Mouse (Mus musculus) macrophage (primary cell): ENCODE results near the gene Crybg2. TPM values are rescaled to one million over a fixed set of nuclear protein-coding genes. Genes with fewer than 3 reads are reported as not detected.

Experiments used
- H3K27ac ChIP-seq: fragments of 350-480 bp; formaldehyde crosslinking; 2 replicates; pipeline ENCODE4 v1.9.0; 2021
- H3K36me3 ChIP-seq: fragments of 350-480 bp; formaldehyde crosslinking; 2 replicates; pipeline ENCODE4 v1.9.0; 2021; ENCODE audit errors: inconsistent target
- H3K4me3 ChIP-seq: fragments of 350-480 bp; formaldehyde crosslinking; 2 replicates; pipeline ENCODE4 v1.9.0; 2021; ENCODE audit errors: inconsistent target
- H3K79me2 ChIP-seq: fragments of 350-480 bp; formaldehyde crosslinking; 2 replicates; pipeline ENCODE4 v1.9.0; 2021; ENCODE audit errors: inconsistent target
- WGBS: methylation state at CpG from one replicate; pipeline ENCODE4 v1.1.7; 2026; ENCODE audit warnings: inconsistent platforms; ENCODE audit not compliant: missing documents; 5-methylcytosine and 5-hydroxymethylcytosine counted together
- polyA plus RNA-seq: library from polyadenylated mRNA; stranded (reverse); fragments of 250-400 nt; gene quantifications from 3 replicates; pipeline ENCODE4 v1.2.4, GENCODE M21; 2018; ENCODE audit warnings: inconsistent platforms

Crybg2 gene
- polyA plus RNA-seq, 1 experiment from 2014 or later: not detected

DNA sequence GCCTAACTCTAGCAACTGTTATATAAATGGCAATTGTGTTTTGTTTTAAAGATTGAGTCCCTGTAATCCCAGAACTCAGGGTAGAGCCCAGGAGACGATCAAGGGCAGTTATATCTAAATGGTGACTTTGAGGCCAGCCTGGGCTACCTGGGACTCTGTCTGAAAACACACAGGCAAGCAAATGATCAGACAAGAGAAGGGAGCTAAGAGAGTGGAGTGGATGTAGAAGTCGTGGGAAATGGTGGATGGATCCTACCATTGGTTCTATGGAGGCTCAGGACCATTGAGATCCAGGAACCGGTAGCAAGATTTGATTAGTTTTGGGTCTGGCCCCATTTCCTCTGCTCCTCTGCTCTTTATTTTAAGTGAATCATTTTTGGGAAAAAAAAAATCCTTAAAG, 35.5 kb downstream of the Crybg2 start:
- H3K27ac ChIP-seq: peak overlapping the region; percentile 95
- WGBS: 88% methylated on average over 3 of the region's 3 CpGs
- H3K79me2 ChIP-seq: peaks cover 25% of the 10 kb centered on the region
- H3K36me3 ChIP-seq: no peaks in the 10 kb centered on the region; the same call in 1 of the 2 replicates
- no peak overlapping the region for H3K4me3 ChIP-seq

DNA sequence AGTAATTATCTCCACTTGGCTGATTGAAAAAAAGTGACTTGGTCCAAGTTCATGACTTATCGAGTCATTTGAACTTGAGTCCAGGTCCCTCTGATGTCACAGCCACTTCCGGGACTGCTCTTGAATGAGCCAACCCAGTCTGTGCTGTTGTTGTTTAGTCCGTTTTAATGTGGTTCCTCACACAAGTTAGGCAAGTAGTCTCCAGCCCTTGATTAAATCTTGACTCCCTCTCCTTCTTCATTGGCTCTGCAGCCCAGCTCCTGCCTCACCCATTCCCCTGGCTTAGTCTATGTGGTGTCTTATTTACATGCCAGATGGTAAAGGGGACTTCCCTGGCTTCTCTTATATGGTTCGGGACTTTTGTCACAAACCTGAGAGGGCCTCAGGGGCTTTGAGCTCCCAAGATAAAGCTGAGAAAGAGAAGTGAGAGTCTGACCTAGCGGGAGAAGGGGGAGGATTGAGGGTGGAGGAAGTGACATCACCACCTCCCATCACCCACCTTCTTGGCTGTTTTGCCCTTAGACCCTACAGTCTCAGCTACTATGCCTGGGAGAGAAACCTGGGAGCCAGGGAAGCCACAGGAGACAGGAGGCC, 36.5 kb downstream of the Crybg2 start:
- H3K4me3 ChIP-seq: no peak overlapping the region
- WGBS: 2% methylated on average over 5 of the region's 5 CpGs
- H3K79me2 ChIP-seq: peaks cover 25% of the 10 kb centered on the region
- no peaks in the 10 kb centered on the region; the same call in 1 of the 2 replicates for H3K36me3 ChIP-seq
- H3K27ac ChIP-seq: peak overlapping the region; percentile 95

DNA sequence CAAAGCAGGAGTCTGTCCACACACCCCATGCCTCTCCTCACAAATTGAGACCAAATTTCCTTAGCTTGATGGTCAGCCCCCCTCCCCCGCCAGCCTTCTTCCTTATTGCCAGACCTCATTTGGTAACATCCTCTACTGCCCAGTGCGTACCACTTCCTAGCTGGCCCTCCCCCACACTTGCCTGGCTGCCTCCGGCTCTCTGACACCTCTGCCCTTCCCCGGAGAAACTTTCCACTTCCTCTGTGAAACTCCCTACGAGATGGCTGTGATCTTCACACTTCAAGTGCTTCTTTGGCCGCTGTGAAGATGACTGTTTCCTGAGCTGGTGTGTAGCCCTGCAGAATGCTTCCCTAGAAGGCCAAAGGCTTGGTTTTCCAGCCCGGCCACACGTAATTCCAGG, 38.0 kb downstream of the Crybg2 start:
- Histone ChIP-seq H3K79me2 (peaks cover 13% of the 10 kb centered on the region), H3K27ac (peak overlapping the region; percentile 95), H3K4me3 (no peak overlapping the region), H3K36me3 (no peaks in the 10 kb centered on the region; the same call in 1 of the 2 replicates)
- WGBS: 5% methylated on average over 8 of the region's 8 CpGs

DNA sequence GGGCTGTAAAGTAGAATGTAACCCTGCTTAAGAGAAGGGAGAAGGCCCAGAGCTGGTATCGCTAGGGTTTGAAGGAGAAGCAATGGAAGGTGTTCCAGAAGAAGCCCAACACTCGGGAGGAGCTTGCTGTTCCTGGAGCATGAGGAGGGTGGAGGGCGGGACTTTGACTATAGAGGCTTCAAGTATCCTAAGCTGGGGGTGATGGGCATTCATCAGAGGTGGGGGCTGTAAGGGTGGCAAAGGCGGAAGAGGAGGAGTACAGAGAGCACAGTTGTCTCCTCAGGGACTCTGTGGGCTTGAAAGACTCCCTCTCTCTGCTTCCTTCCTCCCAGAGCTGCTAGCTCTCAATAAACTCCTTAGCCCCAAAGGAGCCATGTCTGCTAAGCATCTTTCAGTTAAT, 39.6 kb downstream of the Crybg2 start:
- H3K27ac ChIP-seq: no peak overlapping the region
- WGBS: 96% methylated on average over 4 of the region's 4 CpGs
- H3K4me3 ChIP-seq: no peak overlapping the region
- H3K36me3 ChIP-seq: no peaks in the 10 kb centered on the region
- no peaks in the 10 kb centered on the region for H3K79me2 ChIP-seq

DNA sequence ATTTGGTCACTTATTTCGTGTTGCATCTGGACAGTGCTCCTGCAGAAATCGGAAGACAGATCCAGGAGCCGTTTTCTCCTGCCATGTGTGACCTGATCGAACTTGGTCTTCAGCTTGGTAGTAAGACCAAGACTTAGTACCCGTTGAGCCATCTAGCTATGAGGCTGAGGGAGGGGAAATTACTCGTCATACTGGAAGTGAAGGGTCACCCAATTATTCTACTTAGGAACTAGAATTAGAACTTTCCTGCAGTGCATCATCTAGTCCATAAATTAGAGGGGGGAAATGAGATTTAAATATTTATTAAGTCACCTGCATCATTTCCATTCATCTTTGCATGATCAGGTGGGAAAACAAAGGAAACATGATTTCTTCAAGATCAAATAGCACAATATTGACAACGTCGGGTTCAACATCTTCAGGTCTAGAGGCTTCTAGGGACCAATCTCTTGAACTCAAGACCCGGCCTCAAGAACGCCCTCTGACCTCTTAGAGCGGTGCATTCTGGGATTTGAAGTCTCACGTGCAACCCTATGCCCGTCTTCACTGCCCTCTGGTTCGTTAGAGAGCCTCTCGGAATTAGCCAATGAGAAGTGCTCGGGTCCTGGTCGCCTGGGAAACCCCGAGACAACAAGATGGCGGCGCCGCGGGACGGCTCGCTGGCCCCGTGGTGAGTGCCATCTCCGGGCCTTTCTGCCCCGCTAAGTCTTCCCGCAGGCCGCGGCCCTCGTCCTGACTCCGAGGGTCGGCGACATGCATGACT, 41.5 kb downstream of the Crybg2 start, which contains the start of gene Ubxn11:
Gene Ubxn11 (plus strand): TSS at position 592 of the 763 bp plus-strand sequence.
- Histone ChIP-seq H3K79me2 (no peaks in the 10 kb centered on the region), H3K27ac (no peak within 1 kb of the TSS), H3K36me3 (no peaks in the 10 kb centered on the region), H3K4me3 (peak within 1 kb of the TSS; percentile 41)
- 20% methylated on average over 34 of the region's 34 CpGs for WGBS

DNA sequence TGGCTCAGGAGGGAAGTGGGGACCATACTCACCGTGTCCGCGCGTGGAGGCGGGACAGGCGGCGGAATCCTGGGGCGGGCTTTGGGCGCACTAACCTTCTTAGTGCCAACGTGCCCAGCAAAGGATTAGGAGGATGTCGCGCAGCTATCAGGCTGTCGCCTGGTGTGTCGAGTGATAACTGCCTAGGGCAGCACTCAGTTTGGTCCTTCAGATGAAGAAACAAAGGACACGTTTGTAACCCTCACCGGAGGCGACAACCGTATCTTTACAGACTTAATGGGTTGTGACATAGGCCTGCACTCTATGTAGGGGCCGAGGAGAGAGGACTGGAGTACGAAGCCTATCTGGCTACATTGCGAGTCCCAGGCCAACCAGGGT, 42.1 kb downstream of the Crybg2 start:
- H3K4me3 ChIP-seq: peak overlapping the region; percentile 41
- 13% methylated on average over 21 of the region's 21 CpGs for WGBS
- no peaks in the 10 kb centered on the region for H3K36me3 ChIP-seq
- no peak overlapping the region for H3K27ac ChIP-seq
- no peaks in the 10 kb centered on the region for H3K79me2 ChIP-seq

DNA sequence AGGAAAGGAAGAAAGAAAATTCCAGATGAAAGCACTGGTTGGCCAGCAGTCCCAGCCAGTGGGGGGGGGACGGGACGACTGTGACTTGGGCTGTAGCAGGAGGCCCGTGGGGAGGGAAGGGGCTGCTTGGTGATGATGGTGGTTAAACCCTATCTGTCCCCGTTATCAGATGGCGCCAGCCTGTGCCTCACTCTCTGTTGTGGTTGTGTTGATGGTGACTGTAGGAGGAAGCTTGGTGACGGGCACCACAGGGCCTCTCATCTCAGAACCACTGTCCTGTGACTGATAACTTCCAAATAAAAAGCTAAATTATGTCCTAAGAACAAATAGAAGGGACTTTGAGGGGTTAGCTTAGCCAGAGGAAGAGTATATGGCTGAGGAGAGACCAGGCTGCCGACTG, 45.5 kb downstream of the Crybg2 start:
- Histone ChIP-seq H3K79me2 (no peaks in the 10 kb centered on the region), H3K27ac (no peak overlapping the region), H3K4me3 (no peak overlapping the region), H3K36me3 (no peaks in the 10 kb centered on the region)
- 45% methylated on average over 7 of the region's 7 CpGs for WGBS

DNA sequence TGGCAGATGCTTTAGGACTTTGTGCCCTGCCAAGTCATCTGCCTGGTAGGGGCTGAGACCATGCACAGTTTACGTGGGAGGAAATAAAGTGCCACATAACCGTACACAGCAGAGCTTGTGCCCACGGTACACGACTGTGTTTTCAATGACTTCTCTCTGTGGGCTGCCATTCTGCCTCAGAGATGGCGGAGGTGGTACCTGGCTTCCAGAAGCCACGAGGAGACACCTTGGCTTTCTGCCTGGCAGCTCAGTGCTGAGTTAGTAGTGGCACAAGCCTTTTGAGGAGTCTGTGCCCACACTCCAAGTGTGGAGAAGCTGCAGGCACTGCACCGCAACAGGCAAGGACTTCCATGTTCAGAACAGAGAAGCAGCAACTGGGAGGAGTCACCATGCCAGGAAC, 47.1 kb downstream of the Crybg2 start:
- WGBS: 70% methylated on average over 7 of the region's 7 CpGs

DNA sequence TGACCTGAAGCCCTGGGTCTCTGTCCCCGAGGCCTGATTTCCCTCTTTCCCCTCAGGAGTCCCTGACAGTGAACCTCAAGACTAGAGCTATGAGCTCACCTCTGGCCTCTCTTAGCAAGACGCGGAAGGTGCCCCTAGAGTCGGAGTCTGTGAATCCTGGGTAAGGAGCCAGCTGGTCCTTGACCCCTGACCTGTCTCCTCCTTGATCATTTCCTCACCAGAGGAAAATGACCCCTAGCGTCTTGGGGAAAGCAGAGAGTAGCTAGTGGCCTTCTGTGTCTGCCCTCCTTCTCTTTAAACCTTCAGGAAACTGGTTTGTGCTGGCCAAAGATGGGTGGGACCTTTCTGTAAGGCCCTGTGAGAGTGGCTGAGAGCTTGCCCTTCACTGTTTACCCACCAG, 47.6 kb downstream of the Crybg2 start:
- H3K4me3 ChIP-seq: no peak overlapping the region
- H3K27ac ChIP-seq: no peak overlapping the region
- H3K79me2 ChIP-seq: no peaks in the 10 kb centered on the region
- 80% methylated on average over 5 of the region's 5 CpGs for WGBS
- no peaks in the 10 kb centered on the region for H3K36me3 ChIP-seq

More for the DNA sequence above, 47.1 kb downstream of the Crybg2 start:
- H3K4me3 ChIP-seq: no peak overlapping the region
- H3K79me2 ChIP-seq: no peaks in the 10 kb centered on the region
- no peak overlapping the region for H3K27ac ChIP-seq
- H3K36me3 ChIP-seq: no peaks in the 10 kb centered on the region

DNA sequence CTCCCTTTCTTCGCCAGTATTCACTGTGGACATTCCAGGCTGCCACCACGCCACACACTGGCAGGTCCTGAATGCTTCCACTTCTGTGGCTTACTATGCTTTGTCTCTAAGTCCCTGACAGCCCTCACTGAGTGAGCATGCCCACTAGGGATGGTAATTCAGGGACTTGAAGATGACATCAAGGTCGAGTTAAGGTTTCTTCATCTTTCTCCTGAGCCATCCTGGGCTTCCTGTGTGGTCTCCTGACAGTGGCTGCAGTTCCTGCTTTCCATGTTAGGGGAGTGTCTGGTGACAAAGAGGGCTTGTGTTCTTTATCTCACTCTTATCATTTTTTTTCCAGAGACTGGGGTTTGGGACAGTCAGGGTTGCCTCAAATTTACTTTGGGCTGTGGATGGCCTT, 50.0 kb downstream of the Crybg2 start:
- H3K36me3 ChIP-seq: no peaks in the 10 kb centered on the region
- H3K27ac ChIP-seq: no peak overlapping the region
- H3K79me2 ChIP-seq: no peaks in the 10 kb centered on the region
- 46% methylated on average over 3 of the region's 3 CpGs for WGBS
- H3K4me3 ChIP-seq: no peak overlapping the region

DNA sequence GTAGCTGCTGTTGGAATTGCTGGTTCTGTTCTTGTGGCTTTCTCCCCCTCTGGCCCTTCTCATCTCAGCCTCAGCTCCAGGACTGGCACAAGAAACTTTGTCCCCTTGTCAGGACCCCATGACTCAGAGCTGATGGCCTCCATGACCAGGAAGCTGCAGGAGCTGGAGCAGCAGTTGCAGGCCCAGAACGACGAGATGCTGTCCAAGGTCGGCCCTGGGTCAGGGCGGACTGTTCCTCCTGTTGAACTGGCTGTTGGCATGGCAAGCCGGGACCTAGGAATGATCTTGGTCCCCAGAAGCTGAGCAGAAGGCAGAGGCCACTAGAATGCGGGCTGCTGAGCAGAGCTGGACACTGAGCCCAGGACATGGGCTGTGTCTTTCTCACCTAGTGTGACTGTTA, 51.8 kb downstream of the Crybg2 start:
- H3K36me3 ChIP-seq: no peaks in the 10 kb centered on the region
- WGBS: 95% methylated on average over 5 of the region's 6 CpGs
- H3K27ac ChIP-seq: no peak overlapping the region
- H3K79me2 ChIP-seq: no peaks in the 10 kb centered on the region
- H3K4me3 ChIP-seq: no peak overlapping the region

DNA sequence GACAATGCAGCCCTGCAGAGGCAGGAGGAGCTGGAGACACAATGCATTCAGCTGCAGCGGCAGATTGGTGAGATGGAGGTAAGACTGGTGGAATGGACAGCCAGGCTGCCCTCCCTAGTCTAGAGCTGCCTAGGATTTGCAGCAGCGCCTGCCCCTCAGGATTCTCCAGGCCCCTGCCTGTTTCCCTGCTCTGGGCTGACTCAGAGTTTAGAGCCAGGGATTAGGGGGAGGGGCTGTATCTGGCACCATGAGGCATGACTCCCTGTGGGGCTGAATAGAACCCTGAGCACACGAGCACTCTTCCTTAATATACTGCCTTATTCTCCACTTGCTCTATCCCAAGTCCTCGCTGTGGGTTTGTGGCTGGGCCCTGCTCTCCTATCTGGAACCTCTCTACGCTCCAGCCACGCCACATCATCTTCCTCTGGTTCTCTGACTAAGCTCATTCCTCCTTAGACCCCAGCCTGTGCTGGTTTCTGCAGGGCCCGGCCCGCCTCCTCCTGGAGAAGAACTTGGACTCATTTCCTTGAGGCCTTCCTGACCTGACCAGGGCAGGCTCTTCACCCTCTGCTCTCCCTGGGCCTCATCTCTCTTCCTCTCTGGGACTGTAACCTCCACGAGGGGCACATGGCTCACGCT, 52.9 kb downstream of the Crybg2 start:
- whole genome bisulfite sequencing: 72% methylated on average over 10 of the region's 10 CpGs
- H3K36me3 ChIP-seq: no peaks in the 10 kb centered on the region
- no peaks in the 10 kb centered on the region for H3K79me2 ChIP-seq
- H3K4me3 ChIP-seq: no peak overlapping the region
- no peak overlapping the region for H3K27ac ChIP-seq

DNA sequence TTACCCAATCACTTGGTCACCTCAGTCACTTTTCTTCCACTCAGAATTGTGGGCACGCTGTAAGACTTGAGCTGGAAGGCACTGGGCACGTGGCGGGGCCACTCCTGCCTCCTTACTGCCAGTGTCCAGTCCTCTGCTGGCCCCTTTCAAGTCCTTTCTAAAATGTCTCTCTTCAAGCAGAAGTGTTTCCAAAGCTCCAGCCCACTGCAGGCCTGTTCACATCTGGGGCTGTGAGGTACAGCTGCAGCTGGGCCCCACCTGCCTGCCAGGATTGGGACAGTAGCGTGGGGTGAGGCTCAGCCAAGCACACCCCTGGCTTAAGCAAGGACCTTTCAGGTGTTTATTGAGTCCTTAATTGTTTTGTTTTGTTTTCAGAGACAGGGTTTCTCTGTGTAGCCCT, 53.4 kb downstream of the Crybg2 start:
- 95% methylated on average over 4 of the region's 4 CpGs for WGBS
- no peak overlapping the region for H3K27ac ChIP-seq
- H3K36me3 ChIP-seq: no peaks in the 10 kb centered on the region
- no peak overlapping the region for H3K4me3 ChIP-seq
- no peaks in the 10 kb centered on the region for H3K79me2 ChIP-seq

DNA sequence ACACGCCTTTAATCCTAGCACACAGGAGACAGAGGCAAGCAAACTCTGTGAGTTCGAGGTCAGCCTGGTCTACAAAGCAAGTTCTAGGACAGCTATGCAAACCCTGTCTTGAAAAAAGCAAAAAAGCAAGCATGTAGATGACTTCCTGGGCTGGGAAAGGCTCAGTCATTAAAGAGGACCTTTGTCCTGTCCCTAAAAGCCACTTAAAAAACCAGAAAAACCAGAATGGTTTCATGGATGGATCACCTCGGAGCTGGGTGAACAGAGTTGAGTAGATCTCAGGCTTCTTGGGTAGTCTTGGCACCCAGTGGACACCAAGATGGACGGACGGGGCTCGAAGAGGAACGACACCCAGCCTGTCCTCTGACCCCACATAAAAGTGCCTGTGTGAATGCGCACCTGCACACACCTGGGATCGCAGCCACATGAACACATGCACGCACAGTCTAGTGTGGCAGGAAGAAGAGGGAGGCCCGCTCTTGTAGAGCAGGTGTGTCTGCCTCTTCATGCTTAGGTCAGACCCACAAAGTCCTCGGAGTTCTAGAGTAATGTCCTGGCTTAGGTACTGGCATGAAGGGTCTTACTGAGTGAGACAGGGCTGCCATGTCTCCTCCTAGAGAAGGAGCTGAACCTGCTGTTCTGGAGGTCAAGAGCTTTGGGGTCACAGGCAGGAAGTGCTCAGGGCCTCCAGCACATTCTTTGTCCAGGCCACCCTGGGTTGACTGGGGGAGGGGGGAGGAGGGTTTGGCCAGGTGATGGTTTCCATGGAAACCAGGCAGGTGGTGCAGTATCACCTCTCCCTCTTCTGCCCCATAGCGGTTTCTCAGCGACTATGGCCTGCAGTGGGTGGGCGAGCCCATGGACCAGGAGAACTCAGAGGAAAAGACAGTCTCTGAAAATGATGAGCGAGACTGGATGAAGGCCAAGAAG, 54.9 kb downstream of the Crybg2 start:
- H3K79me2 ChIP-seq: no peaks in the 10 kb centered on the region
- 94% methylated on average over 16 of the region's 16 CpGs for WGBS
- no peak overlapping the region for H3K27ac ChIP-seq
- no peak overlapping the region for H3K4me3 ChIP-seq
- H3K36me3 ChIP-seq: no peaks in the 10 kb centered on the region
